Mouse (Mus musculus) MN1 (cell line): ENCODE results near the gene Fgd6.

Experiments
- DNase-seq: peaks from one replicate; pipeline ENCODE4 v3.0.0-alpha.2; 2016; ENCODE audit warnings: low spot score

Gene Fgd6

DNA sequence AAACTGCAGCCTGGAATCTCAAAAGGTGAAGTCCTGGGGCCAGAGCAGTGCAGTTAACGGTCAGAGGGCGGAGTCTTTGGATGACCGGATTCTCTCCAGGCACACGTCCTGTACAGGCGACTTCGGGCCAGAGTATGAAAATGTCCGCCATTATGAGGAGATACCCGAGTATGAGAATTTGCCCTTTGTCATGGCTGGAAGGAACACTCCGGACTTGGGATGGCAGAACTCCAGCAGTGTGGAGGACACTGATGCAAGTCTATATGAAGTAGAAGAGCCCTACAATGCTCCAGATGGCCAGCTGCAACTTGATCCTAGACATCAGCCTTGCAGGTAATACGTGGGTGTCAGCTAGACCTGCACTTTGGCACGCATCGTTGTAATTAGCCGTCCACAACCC lies 9.5 kb downstream of the Fgd6 start:
- DNase-seq, result no peak

DNA sequence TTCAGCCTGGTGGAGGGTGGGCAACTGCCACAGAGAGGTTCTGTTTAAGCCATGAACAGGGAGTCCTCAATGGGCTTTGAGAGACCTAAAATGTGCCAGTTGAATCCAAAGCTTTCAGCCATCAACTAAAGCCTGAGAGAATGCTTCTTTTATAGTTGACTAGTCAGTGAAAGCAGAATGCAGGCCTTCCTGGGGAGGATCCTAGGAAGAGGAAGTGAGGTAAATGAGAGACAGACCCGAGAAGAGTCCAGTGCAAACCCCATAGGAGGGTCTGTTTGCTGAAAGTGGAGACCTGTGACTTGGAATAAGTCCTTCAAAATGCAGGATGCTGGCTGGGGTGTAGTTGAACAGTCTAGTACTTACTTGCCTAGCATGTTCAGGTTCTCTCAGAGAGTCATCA lies 11.2 kb downstream of the Fgd6 start:
- DNase-seq, result no peak

DNA sequence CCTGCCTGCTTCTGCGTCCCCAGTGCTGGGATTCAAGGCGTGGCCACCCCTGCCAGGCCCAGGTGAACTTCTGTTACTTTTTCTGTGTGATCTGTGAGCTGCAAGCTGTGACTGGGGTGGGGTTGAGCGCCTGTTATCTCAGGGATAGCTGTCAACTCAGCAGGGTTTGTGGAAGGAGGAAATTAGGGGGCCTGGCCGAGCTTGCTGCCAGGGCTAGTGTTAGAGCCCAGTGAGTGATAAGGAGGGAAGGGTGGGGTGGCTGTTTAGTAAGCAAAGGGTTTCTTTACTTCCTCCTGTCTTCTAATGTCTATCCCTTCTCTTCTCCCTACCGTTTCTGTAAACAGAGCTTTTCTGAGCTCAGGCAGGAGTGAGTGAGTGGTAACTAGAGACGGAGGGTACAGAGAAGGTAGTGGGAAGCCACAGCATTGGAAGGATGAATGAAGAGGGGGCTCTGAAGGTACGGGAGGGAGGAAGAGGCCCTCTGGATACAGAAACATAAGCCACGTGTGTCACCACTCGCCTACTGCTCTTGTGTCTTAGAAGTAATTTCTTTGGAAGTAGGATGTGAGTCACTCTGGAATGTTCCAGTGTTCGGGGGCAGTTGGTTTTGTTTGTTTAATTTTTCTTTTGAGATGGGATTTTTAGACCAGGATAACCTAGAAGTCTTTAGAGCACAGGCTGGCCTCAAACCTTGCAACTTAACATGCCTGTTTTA lies 12.2 kb downstream of the Fgd6 start:
- DNase-seq, result no peak

DNA sequence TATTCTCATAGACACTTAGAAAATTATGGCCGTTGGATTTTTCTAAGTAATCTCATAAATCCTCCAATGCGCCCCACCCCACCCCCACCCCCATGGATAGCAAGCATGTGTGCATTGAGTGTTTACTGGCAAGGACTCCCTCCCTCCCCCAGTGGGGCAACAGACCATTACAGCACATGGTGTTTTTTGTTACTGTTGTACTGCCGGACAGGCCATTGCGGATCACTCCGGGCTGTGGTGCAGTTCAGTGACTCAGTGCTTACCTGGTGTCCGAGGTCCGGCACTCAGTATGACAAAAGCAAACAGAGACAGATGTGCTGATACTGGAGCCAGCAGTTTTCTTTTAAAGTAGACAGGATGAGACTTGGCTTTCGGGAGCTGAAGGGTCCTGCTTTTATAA lies 13.3 kb downstream of the Fgd6 start:
- no peak for DNase-seq

DNA sequence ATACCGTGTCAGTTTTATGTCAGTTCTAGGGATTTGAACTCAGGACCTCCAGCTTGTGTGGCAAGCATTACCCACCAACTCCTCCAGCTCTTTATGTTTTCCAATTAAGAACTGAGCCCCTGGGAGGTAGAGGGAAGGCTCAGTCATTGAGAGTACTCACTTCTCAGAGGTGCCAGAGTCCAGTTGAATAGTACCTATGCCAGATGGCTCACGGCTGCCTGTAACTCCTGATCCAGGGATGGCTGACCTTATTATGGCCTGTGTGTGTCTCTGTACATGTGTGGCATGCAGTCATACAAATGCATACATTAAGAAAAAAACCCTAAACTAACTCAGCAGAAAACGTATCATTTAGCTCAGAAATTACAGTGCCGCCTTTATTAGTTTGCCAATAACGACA lies 14.9 kb downstream of the Fgd6 start:
- no peak for DNase-seq

DNA sequence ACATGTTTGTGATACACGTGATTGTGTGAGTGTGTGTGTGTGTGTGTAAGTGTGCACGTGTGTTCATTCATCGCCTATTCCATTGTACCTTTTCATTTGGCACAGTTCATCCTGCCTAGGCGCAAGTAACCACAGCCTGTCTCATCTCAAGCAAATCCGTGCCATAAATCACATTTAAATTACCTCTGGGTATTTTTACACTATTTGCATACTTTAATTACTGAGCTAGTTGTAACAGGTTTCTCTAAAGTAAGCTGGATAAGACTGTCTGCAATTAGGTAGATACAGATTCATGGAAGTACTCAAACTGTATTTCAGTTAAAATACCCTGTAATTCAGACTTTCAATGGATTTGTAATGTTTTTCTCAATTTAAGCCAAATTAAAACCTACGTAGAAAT lies 20.7 kb downstream of the Fgd6 start:
- DNase-seq, result no peak

DNA sequence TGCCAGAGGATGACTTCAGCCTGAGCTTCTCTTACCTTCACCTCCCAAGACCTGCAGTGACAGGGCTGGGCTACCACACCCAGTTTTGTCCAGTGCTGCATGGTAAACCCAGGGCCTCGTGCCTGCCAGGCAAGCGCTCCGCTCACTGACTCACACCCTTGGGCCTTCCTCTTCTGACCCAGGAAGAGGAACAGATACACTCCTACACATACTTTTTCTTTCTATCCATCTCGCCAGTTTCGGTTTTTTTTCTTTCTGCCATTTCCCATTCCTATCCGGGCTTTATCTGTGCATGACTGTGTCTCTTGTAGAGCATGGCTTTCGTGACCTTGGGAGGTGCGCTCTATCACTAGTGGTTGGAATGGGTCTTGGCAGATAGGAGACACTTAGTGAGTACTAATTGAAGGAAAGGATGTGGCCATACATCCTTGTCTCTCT lies 23.8 kb downstream of the Fgd6 start:
- DNase-seq, result no peak

DNA sequence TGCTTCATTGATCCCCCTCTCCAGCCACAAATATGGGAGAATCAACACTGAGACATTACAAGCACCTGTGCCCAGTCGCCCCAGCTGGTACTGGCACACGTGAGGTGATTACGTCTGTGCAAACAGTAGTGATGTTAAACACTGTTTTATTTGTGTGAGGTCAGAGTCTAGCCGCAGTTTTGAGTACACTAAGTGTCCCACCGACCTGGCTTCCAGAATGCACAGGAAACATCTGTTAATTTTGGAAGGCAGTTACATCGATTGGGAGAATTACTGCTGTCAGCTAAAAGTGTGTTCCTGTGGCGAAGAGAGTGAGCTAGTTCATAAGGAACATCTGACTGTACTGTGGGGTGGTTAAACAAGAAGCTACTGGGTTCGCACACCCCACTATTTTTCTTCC lies 24.4 kb downstream of the Fgd6 start:
- no peak for DNase-seq

DNA sequence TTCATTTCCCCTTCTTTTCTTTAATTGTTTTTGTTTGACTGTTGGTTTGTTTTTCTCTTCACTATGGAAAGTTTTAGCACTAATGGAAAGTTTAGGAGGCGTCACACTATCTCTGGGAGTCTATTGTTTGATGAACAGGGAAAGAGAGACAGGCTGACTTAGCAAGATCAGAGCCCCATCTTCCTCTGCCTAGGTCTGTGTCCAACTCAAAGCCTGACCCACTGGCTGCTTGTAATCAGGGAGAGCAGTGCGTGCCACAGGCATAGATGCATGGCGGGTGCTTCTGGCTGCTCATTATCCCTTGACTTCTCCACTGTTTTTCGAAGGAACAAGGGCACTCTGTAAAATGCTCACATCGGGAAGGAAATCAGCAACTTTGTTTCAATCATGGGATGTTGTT lies 26.6 kb downstream of the Fgd6 start:
- no peak for DNase-seq

DNA sequence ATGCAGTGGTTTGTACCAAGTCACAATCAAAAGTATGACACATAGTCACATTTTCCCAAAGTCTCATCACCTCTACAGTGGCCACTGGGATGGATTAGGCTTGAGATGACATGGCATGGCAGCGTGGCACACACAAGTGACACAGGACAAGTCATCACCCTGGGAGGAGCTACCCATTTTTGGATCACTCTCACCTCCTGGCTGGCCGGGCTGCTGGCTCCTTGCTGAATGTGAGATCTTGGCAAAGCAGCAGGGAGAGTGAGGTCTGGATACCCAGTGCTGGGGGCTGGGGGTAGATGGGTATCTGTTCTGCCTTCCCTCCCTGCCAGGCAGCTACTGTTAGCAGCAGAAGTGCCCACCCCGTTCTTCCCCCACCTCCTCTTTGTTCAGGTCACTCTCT lies 31.1 kb downstream of the Fgd6 start:
- no peak for DNase-seq

DNA sequence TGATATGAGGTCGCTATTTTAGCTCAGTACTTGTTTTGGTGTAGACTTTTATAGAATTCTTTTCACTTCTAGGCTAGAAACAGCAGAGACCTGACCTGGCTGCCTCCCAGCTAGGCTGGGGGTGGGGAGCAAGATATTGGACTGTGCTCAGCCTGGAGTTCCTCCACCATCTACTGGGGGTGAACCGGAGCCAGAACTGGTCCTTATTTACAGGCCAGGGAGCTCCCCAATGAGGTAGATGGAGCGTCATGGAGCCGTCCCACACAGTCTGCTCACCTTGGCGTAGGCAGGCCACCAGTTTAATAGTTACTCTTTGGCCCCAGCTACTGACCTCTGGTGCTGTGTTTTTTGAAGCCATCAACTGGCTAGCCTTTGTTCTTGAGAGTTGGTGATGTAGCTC lies 32.9 kb downstream of the Fgd6 start:
- no peak for DNase-seq

DNA sequence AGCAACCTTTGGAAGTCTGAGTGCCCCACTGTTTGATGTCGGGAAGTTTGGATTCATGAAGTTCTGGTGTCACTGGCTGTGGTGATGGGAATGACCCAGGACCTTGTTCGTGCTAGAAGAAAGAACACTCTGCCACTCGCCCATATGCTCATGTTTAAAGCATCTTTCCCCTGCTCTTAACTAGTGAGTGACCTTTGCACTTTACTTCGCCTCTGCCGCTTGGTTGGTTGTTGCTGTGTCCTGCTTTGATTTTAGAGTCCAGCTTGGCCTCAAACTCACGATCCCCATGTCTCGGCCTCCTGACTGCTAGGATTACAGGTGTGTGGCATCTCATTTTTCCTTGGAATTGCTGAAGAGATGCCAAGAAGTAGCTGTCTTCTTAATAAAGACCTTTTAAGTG lies 35.8 kb downstream of the Fgd6 start:
- DNase-seq, result no peak

DNA sequence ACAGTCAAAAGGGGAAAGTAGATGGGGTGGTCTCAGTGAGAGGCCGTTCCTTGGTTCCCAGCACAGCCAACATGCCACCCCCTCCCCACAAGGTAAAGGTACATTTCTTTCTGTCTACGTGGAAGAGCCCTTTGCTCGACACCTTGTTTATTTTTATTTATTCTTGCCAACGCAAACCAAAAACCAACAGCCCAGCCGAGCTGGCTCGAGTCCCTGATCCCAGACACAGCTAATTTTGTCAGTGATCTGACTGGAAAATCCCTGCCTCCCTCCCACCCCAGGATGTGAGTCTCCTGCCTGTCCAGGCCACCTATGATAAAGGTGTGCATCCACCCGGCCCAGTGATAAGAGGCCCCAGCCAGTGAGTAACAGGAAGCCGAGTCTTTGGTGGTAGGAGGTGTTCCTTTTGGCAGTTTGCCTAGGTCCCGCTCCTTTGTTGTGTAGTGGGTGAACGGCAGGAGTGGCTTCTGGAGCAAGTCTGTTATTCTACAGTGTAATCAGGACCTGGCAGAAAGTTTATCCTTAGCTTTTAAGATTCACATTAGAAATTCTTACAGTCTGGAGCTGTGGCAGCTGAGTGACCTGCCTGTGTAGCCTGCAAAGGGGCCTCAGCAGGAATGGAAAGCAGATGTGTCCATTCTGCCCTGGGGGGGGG lies 36.6 kb downstream of the Fgd6 start:
- peak; percentile 30 for DNase-seq

DNA sequence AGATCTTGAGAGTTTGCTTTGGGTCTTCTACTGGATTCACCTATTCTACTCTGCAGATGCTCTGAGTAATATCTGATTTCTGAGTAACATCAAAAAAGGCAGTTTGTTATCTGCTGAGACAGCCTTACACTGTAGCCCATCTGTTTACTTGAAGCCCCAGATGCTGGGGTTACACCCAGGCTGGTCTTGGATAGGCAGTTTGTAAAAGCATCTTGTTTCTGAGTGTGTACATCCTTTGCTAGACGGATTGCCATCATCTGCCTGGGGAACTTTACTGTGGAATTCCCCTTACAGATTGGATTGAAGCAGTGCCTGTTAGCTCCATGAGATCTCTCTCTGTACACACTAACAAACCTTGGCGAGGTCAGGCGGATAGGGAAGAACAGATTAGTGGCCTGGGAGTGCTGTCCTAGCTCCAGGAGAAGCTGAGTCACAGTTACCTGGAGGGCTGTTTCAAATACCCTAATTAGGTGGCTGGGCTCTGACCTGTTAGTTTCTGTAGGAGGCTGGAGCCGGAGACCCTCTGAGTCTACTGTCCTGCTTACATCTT lies 37.2 kb downstream of the Fgd6 start:
- DNase-seq, result no peak

DNA sequence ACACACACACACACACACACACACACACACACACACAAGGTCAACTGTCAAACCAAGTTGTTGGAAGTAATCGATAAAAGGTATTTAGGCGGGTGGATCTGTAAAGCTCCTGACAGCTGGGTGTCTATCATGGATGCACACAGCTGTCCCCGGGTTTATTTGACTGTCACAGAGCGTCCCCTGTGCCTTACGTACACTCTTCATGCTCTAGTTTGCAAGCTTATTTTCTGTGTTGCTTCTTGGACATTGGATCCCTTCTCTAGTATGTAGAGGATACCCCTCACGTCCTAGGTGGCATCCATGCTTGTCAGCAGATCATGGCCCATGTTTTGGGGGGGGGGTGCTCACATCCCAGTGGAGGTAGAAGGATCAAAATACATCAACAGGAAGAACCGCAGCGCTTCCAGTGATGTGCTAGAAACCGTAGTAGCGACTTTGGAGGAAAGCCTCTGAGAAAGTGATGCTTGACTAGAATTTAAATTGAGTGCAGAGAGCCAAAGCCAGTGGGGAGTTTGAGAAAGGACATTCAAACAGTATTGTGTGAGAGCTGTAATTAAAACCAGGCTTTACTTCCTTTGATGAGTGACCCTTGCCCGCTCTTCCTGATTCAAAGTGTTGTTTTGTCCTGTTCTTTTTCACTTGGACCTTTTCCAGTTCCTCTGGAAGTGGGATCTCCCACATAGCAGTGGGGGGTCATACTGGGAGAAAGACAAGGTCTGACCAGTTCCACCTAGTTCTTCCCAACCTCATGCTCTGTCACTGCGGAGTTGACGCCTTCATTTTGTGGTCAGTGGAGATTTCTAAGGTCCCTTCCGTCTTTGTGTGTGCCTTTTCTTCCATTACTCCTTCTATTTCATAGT lies 41.4 kb downstream of the Fgd6 start:
- no peak for DNase-seq

DNA sequence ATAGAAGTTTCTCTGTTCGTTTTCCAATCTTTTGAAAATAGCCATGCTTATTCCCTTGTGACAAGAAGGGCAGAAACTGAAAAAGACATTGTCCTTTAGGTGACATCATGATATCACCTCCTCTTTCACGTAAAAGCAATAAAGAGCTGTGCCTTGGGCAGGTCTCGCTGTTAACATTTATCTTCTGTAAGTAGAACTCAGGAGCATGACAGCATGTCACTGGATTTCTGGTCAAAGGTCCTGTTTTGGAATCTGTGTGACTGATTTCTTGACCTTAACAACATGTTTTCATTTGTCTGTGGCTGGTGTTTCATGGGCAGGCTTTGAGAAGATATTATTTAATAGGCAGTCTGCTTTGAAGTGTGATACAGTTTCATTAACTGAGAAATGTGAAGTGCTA lies 44.9 kb downstream of the Fgd6 start:
- DNase-seq, result no peak

DNA sequence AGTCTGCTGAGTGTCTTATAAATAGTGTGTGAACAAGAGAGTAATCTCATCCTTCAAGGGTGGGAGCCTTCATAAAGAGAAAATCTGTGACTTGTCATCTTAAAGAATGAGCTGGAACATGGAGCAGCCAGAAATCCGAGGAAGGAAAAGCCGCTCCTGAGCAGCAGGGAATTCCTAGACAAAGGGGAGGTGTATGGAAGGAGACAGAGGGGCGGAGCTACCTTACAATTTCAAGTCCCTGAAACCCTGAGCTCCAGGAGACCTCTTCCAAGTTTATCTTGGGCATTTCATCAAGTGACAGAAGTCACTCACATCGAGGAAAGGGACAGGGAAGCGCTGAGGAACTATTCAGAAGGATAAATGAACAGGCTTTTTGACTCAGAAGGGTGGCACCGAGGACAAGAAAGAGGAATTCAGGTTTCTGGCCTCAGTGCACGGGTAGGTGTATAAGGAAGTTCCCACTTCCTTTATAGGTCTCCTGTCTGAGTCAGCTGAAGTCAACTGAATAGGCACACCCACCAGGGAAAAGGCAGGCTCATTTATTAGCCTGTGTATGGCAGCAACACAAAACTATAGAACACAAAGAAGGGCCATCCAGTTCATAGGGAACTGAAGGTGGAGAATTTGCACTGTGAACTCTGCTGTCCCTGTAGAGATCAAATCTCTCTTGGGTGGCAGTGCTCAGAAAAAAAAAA lies 46.4 kb downstream of the Fgd6 start:
- no peak for DNase-seq

DNA sequence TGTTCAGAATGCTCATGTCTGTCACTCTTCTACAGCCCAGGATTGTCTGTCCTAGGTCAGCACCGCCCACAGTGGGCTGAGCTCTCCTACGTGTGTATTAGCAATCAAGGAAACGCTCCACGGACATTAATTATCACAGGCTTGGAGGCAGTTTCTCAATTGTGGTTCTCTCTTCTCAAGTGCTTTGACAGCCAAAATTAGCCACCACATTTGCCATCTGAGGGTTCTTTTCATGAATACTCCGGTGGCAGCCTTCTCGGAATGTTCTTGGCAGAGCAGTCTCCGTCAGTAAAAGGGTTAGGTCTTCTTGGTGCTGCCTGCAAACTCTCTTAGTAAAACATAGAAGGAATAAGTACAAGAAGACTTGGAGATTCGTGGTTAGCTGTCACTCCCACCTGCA lies 50.5 kb downstream of the Fgd6 start:
- no peak for DNase-seq

DNA sequence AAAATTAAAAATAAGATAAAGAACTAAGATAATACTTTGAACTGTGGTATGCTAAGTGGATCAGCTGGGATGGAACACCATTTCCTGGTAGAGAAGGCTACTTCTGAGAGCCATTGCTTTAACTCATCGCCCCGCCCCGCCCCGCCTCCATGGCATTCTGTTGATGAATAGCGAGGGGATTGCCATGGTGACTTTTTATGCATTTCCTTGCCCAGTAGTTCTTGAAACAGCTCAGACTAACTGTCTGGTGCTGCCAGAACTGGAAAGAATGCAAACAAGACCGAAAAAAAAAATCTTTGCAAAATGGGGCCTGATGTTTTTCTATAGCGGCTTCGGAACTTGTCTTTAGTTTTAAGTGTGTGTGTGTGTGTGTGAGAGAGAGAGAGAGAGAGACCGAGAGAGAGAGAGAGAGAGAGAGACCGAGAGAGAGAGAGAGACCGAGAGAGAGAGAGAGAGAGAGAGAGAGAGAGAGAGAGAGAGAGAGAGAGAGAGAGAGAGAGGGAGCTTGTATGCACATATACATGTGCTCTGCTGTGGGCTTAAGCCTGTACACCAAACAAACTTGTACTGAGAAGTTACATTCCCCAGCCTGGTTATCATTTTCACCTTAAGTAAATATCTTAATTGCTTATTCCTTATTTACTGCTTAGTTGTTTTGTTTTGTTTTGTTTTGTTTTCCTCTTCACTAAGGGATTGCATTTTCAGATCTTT lies 51.7 kb downstream of the Fgd6 start:
- no peak for DNase-seq

DNA sequence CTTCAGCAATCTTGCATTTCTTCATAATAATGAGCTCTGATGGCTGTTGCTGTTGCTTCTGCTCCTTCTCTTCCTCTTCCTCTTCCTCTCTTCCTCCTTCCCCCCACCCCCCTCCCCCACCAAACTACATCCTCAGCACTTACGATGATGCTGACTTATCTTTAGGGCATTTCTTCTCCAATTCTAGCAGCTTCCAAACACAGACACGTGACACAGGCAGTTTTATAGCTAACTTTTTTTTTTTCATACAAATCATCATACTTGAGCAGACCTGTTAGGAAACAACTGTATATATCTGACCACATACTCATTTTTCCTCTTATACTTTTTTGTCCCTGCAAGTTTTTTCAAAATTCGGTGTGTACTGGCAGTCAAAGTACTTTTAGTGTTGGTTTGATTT lies 54.2 kb downstream of the Fgd6 start:
- DNase-seq, result no peak

DNA sequence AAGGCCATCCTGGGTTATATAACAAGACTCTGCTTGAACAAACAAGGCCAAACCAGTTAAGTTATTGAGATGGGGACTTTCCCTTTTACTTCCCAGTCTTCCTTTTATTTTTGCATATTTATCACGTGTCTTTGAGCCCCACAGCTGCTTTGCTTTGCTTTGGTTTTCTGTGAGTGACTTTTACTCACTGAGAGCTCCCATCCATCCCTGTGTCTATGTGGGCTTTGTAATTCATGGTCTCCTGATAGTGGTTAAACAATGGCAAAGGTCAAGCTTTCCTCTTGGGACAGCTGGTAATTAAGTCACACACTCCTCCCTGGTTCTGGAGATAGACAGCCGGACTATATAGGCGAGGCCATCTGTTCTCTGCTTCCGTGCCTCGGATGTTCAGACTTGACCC lies 57.7 kb downstream of the Fgd6 start:
- DNase-seq, result peak; percentile 64
